Mouse (Mus musculus) adrenal gland, postnatal 14 days (tissue): ENCODE measurements around the gene Kat2b. TPM values are rescaled to one million over a fixed set of nuclear protein-coding genes. Genes with fewer than 3 reads are reported as not detected.
"Not testable (repeated sequence)": the region's sequence is repeated elsewhere in the genome, so short reads cannot be mapped to it uniquely, and the experiment has no call there.

Experiments used
- DNase-seq: peaks from one replicate; pipeline ENCODE4 v3.0.0; 2021; ENCODE audit warnings: mixed read lengths
- total RNA-seq: library from RNA; stranded (reverse); gene quantifications from 2 replicates; pipeline ENCODE4 v1.2.3, GENCODE M21; 2021

Kat2b gene
- total RNA-seq, 1 experiment from 2014 or later: 67.0 TPM

GRCm38 (mm10) chr17:53569829-53570228, 3.2 kb downstream of the Kat2b start:
- peak; percentile 93 for DNase-seq

DNA sequence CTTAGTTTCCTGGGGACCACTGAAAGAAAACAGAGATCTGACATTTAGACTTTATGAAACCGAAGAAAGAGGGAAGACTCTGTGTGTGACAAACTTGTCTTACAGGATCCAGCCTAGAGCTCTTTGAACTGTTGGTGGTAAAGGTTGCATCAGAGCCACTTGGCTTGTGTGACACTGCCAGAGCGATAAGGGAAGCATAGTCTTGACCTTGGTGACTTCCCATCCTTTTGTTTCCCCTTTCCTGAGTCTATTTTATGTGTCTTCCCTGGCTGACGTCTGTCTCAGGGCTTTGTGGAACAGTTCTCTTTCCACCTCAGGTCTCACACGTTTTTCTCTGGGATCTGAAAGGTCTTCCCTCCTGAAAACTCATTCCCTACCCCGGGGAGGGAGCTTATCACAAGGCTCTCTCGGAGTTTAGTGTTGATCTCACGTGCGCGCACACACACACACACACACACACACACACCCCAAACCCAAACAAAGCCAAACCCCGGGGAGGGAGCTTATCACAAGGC, 3.8 kb downstream of the Kat2b start:
- peak; percentile 40 for DNase-seq

GRCm38 (mm10) chr17:53570932-53571331, 4.3 kb downstream of the Kat2b start:
- DNase-seq: not testable (repeated sequence)

DNA sequence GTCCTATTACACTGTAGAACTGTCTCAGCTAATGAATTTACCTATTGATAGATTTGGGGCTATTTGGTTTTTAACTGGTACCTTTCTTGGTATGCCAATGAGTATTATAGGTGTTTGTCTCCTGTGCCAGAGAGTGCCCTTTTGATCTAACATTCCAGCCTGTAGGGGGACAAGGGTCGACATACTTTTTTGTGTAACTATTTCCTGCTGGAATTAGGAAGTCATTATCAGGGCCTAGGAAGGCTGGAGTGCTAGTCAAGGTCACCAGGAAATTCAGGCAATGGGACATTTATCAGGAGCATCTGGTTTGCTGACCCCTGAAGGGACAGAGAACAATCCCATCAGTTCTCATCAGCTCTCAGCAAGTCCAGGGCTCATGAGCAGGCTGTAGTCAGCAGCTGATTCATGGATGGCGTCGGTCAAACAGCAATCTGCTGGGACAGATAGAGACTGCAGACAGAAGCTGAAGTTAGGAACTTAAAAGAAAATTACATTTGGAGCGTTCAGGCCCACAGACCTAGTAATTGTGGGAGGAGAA, 6.4 kb downstream of the Kat2b start:
- DNase-seq: no peak

DNA sequence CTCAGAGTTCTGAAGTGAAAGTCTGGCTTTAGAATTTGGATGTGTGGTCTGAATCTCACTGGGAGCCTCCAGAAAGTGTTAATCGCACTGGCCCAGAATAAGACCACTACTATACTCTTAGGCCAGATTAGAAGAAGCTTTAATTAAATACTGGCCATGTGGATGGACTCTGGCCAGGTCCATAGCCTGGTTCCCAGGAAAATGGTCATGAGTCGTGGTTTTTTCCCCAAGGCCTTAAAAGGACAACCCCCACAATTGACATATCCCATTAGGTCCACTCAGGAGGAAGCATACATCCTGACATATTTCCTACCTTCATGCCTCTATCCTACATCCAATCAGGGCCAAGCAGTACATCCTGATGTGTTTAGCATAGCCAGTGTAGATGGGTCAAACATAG, 10.5 kb downstream of the Kat2b start:
- DNase-seq: no peak

- no peak for DNase-seq
These were observed 11.1 kb downstream of the Kat2b start for GRCm38 (mm10) chr17:53577754-53578153.

GRCm38 (mm10) chr17:53578249-53578648, 11.6 kb downstream of the Kat2b start:
- DNase-seq: no peak

DNA sequence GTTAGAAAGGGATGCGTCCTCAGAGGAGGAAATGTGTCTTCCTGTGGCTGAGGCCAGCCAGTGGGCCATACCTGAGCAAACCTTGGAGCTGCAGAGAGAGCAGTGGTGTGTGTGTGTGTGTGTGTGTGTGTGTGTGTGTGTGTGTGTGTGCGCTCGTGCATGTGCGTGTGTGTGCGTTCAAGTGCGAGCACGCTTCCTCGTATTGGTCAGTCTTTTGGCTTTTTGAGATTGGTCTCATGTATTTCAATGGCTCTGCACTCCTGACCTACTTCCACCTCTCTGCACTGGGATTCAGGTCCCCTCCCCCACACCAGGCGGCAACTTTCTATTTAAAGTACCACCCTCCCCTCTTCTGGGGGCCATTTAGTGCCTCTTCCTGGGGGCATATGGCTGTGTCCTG, 12.1 kb downstream of the Kat2b start:
- DNase-seq: no peak

DNA sequence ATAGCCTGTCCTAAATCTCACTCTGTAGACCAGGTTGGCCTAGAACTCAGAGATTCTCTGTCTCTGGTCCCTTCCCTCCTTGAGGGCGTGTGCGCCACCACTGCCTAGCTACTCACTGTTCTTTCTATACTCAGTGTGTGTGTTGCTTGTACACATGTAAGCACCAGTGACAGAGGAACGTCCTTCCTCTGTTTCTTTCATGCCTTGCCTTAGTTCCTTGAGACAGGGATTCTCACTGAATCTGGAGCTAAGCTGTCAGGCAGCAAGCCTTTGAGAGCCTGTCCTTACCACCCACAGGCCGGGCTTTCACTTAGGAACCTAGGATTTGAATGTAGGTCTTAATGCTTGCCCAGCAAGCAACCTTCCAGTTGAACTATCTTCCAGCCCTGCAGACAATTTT, 13.0 kb downstream of the Kat2b start:
- no peak for DNase-seq

GRCm38 (mm10) chr17:53580237-53580636, 13.6 kb downstream of the Kat2b start:
- DNase-seq: no peak

DNA sequence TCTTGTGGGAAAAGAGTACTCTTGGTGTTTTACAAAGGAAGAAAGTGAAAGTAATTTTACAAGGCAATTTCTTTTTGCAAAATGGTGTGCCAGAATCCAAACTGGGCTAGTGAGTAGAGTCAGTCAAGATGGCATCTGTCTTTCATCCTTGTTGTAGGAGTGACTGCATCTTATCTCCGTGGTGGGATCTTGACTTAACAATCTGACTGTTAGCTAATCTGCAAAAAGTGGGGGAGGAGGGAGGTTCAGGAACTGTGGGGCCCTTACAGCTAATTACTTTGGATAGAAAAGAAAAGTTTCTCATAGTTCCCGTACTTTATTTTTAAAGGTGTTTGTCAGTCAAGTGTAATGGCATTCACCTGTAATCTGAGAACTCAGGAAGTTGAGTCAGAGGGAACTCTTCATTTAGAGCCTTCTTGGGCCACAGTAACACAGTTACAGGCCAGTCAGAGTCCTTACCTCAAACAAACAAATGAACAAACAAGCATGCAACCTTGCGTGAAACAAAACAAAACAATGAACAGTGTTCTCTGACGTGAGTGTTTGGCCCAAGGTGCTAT, 15.4 kb downstream of the Kat2b start:
- DNase-seq: no peak

DNA sequence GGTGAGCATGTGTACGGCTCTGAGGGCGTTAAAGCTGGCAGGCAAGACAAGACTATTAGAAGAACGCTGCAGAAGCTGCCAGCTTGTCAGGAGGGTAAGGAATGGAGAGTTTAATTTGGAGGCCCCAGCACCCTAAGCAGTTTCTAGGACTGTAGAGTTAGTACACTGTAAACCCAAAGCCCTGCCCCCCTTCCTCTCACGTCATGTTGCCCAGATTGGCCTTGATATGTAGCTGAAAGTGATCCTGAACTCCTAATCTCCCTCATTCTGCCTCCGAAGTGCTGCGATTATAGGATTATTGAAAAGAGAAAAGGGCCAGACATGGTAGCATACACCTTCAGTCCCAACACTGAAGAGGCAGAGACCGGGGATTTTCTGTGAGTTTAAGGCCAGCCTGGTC, 16.1 kb downstream of the Kat2b start:
- no peak for DNase-seq

- DNase-seq: no peak
These were observed 17.4 kb downstream of the Kat2b start for GRCm38 (mm10) chr17:53583846-53584579.

DNA sequence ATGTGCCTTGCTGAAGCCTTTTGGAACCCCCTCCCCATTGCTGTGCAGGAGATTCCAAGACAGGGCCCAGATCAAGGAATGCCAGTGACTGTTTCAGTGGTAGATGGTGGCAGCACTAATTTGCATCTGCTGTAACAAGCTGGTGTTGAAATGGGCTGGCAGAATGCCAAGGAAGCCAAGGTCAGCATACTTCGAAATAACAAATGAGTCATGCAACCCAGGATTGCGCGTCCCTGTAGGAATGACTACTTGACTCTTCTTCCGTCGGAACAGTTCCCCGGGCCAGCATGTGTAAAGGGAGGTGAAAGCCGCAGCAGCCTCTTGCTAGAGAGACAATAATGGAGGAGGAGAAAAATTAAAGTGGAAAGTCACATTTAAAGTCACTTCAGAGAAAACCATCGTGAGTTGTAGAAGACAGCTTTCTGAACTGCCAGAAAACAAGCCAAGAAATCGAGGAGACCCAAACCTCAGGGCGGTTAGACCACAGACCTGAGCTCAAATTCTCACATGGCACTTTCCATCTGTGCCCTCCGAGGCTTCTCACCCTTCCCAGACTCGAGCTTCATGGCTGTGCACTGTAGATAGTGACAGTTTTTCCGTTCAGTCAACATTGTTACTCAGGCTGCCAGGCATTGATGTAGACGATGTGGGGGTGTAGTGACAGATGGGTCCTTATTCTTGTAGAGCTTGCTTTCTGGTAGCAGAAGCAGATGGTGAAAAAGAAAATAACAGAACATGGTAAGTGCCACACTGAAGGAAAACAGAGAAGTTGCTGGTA, 20.6 kb downstream of the Kat2b start:
- DNase-seq: peak; percentile 97

- DNase-seq: no peak
These were observed 21.6 kb downstream of the Kat2b start for GRCm38 (mm10) chr17:53588097-53588855.

DNA sequence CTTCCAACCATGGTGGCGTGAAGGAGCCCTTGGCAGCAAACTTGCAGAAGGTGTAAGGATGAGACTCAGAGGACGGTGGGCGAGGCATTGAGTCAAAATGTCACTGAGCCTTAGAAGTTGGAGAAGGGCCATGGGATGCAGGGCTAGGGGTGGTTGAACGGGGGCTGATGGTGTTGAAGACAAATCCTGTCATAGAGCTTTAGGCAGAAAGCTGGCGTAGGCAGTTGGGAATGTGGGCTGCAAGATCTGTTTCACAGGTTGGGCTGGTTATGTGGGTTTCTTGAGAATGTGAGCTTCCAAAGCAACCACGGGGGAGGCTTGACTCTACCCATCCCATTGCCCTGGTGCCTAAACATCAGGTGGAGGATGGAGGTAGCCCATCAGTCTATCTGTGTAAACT, 23.4 kb downstream of the Kat2b start:
- DNase-seq: no peak

DNA sequence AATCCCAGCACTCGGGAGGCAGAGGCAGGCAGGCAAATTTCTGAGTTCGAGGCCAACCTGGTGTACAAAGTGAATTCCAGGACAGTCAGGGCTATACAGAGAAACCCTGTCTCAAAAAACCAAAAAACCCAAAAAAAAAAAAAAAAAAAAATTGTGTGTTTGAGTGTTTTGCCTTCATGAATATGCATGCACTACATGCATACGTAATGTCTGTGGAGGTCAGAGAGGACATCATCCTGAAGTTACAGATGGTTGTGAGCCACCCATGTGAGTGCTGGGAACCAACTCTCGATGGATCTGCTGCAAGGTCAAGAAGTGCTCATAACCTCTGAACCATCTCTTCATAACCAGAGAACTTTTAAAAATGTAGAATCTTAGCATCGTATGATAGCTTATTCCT, 25.2 kb downstream of the Kat2b start:
- DNase-seq: no peak

DNA sequence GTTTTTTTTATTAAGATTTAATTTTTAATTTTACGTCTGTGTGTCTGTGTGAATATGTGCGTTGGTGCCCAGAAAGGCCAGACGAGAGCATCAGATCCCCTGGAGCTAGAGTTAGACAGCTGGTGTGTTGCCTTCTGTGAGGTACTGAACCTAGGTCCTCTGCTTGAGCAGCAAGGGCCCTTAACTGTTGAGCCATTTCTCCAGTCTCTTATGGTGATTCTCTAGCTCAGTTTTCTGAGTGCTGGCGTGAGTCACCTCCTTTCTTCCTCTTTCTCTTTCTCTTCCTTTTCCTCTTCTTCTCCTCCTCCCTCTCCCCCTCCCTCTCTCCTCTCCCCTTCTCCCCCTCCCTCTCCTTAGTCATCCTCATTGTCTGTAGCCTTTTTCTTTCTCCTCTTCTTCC, 27.9 kb downstream of the Kat2b start:
- DNase-seq: no peak

GRCm38 (mm10) chr17:53595527-53595926, 28.9 kb downstream of the Kat2b start:
- DNase-seq: no peak

DNA sequence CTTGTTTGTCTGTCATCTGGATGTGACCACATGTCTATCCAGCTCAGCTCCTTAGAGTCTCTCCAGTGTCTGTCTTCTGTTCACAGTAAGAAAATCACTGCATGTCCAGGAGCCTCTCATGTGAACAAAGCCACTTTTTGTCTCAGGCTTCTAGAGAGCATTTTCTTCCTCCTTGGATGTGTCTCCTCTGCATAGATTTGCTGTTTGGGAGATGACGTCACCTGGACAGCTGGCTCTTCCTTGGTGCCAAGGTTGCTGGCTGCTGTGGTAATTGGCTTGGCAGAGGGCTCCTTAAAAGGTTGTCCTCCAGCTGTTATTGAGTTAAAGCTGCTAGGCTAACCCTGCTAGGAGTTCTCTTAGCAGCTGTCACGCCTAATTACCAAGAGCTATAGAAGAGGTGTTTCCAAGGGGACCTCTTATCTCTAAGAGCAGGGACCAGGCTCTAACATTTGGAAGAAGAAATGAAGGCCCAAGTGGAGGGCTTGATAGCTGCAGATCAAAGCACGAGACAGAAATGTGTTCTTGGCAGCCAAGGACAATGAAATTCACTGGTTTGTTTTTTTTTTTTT, 29.7 kb downstream of the Kat2b start:
- DNase-seq: peak; percentile 83

DNA sequence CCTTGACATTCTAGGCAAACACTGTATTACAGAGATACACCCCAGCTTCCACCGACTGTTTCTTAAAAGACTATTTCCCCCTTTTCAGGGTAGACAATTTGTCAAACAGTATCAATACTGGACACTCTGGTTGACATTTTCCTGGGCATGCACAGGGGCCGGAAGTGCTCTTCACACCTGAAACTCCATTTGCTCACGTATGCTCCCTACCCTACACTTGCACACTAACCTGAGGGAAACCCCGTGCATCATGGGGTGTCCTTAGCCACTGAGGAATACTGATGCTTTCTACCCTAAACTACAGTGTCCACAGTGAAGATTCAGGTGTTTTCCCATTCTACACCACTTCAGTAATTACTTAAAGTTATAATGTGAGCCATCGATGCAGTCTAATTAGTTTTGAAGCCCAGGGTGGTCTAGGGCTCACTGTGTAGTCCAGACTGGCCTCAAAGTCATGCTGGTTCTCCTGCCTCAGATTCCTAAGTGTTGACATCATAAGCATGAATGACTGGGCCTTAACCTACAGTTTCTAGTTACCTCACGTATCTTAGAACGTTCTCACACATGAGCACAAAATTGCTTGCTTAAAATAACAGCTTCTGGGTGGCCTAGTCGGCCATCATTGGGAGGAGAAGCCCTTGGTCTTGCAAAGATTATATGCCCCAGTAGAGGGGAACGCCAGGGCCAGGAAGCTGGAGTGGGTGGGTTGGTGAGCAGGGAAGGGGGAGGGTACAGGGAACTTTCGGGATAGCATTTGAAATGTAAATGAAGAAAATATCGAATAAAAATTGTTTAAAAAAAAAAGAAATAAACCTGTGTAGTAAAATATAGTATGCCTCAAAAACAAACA, 30.5 kb downstream of the Kat2b start:
- no peak for DNase-seq
